Mouse (Mus musculus) ES-E14 (cell line): ENCODE data around the gene Polr3a. TPM values are rescaled to one million over a fixed set of nuclear protein-coding genes. Genes with fewer than 3 reads are reported as not detected.

ENCODE experiments used
- DNase-seq: peaks from one replicate; pipeline ENCODE4 v3.0.0-alpha.2; 2013; ENCODE audit warnings: low read depth, low spot score
- H3K27ac ChIP-seq: 2 replicates; pipeline ENCODE4 v1.5.1; 2012; ENCODE audit warnings: low read depth, mild to moderate bottlenecking, low read length, moderate library complexity, mixed read lengths; ENCODE audit not compliant: poor library complexity, insufficient read depth, severe bottlenecking
- H3K36me3 ChIP-seq: 2 replicates; pipeline ENCODE4 v1.6.1; 2012; ENCODE audit warnings: mild to moderate bottlenecking, low read length, moderate library complexity, mixed read lengths; ENCODE audit not compliant: control insufficient read depth, poor library complexity, insufficient read depth, severe bottlenecking
- H3K4me1 ChIP-seq, 2 experiments: fragments of 150-350 bp in 1 of 2; sonication (generic) in 1 of 2; 2 replicates each; pipeline ENCODE4 v1.6.1; 2012; ENCODE audit warnings: low read length in 2 of 2, mild to moderate bottlenecking in 1 of 2, mixed read lengths in 1 of 2; ENCODE audit not compliant: control insufficient read depth in 2 of 2, insufficient read depth in 2 of 2, poor library complexity in 1 of 2
- H3K4me3 ChIP-seq, 2 experiments: fragments of 150-350 bp in 1 of 2; sonication (generic) in 1 of 2; 2 replicates each; pipeline ENCODE4 v1.5.1; 2012; ENCODE audit warnings: low read length in 2 of 2, low read depth in 1 of 2, mild to moderate bottlenecking in 1 of 2, mixed read lengths in 1 of 2; ENCODE audit not compliant: insufficient read depth in 1 of 2, poor library complexity in 1 of 2, severe bottlenecking in 1 of 2
- H3K9ac ChIP-seq: 2 replicates; pipeline ENCODE4 v1.6.1; 2012; ENCODE audit warnings: low read depth, mild to moderate bottlenecking, low read length, mixed read lengths; ENCODE audit not compliant: poor library complexity, insufficient read depth, severe bottlenecking
- H3K9me3 ChIP-seq: fragments of 150-350 bp; sonication (generic); 2 replicates; pipeline ENCODE4 v1.6.1; 2012; ENCODE audit warnings: low read depth, mild to moderate bottlenecking, low read length; ENCODE audit not compliant: control insufficient read depth, insufficient read depth
- CHD2 ChIP-seq: IDR thresholded peaks from 2 replicates; pipeline ENCODE4 v1.6.1; 2014; ENCODE audit warnings: mild to moderate bottlenecking, low read depth, low read length, inconsistent platforms
- HCFC1 ChIP-seq: IDR thresholded peaks from 2 replicates; pipeline ENCODE4 v1.6.1; 2012; ENCODE audit warnings: low read length, inconsistent platforms, borderline replicate concordance; ENCODE audit not compliant: insufficient read depth
- MAFK ChIP-seq: IDR thresholded peaks from 2 replicates; pipeline ENCODE4 v1.6.1; 2014; ENCODE audit warnings: mild to moderate bottlenecking, low read depth, low read length, inconsistent platforms; ENCODE audit not compliant: insufficient read depth
- ZC3H11A ChIP-seq: IDR thresholded peaks from 2 replicates; pipeline ENCODE4 v1.6.1; 2012; ENCODE audit warnings: low read depth, mild to moderate bottlenecking, inconsistent platforms, low read length, borderline replicate concordance
- ZNF384 ChIP-seq: IDR thresholded peaks from 2 replicates; pipeline ENCODE4 v1.6.1; 2012; ENCODE audit warnings: low read depth, low read length, inconsistent platforms
- in situ Hi-C, 2 experiments: fragments of 600-800 bp; cut with MboI; formaldehyde crosslinking; loops; one replicate each; pipeline ENCODE4 v1.15.1; 2025; ENCODE audit warnings: low sequenced_read_pairs in 2 of 2, inconsistent platforms in 1 of 2; ENCODE audit not compliant: unreplicated experiment in 2 of 2
- total RNA-seq: library from RNA; depleted of rRNA; stranded (reverse); fragments of 300-350 nt; gene quantifications from 2 replicates; pipeline ENCODE4 v1.2.3, GENCODE M21; 2012

Polr3a gene
- total RNA-seq, 1 experiment = 55.7 TPM

- in situ Hi-C loops = loop anchor here in 1 of 2 experiments (25.0 kb wide), 1 partner anchor 761 kb away; no protein-coding TSS in a partner anchor
- Histone ChIP-seq H3K9me3 (no peaks in the 10 kb centered on the region), H3K27ac (no peak overlapping the region), H3K4me1 (0 out of 4 replicates have a peak, but pooled peaks cover 0 to 2% of the 10 kb centered on the region in 2 experiments), H3K4me3 (no peak overlapping the region), H3K36me3 (no peaks in the 10 kb centered on the region), H3K9ac (no peak overlapping the region)
- DNase-seq = no peak
- TF ChIP-seq MAFK (no peak), ZC3H11A (no peak), HCFC1 (no peak), ZNF384 (no peak), CHD2 (no peak)
Measured at GRCm38 (mm10) chr14:24525677-24526415, 39.0 kb upstream of the Polr3a start.

GRCm38 (mm10) chr14:24525137-24525536 lies 38.3 kb upstream of the Polr3a start:
- no peaks in the 10 kb centered on the region for H3K36me3 ChIP-seq
- TF ChIP-seq HCFC1 (no peak), CHD2 (no peak), ZNF384 (no peak), ZC3H11A (no peak)
- in situ Hi-C loops = loop anchor here in 1 of 2 experiments (25.0 kb wide), 1 partner anchor 762 kb away; no protein-coding TSS in a partner anchor
- H3K9ac ChIP-seq = no peak overlapping the region
- H3K27ac ChIP-seq = no peak overlapping the region
- H3K4me1 ChIP-seq = 0 out of 4 replicates have a peak, but pooled peaks cover 0 to 2% of the 10 kb centered on the region in 2 experiments
- H3K4me3 ChIP-seq = no peak overlapping the region
- H3K9me3 ChIP-seq = no peaks in the 10 kb centered on the region
- DNase-seq = no peak

GRCm38 (mm10) chr14:24521597-24521996 lies 34.7 kb upstream of the Polr3a start:
- no peak for DNase-seq
- in situ Hi-C loops = loop anchor here in 1 of 2 experiments (25.0 kb wide), 2 partner anchors 416 to 1041 kb away; no protein-coding TSS in a partner anchor
- no peak for TF ChIP-seq ZC3H11A
- no peak for TF ChIP-seq ZNF384
- TF ChIP-seq CHD2 = no peak
- no peak for TF ChIP-seq HCFC1
- no peak for TF ChIP-seq MAFK
- H3K27ac ChIP-seq = no peak overlapping the region
- no peaks in the 10 kb centered on the region for H3K36me3 ChIP-seq
- H3K9ac ChIP-seq = no peak overlapping the region
- H3K9me3 ChIP-seq = no peaks in the 10 kb centered on the region
- no peaks in the 10 kb centered on the region for H3K4me1 ChIP-seq
- H3K4me3 ChIP-seq = no peak overlapping the region

GRCm38 (mm10) chr14:24512527-24513161 lies 25.8 kb upstream of the Polr3a start:
- no peak for DNase-seq
- in situ Hi-C loops = loop anchor here in 1 of 2 experiments (25.0 kb wide), 2 partner anchors 425 to 1050 kb away; no protein-coding TSS in a partner anchor
- Histone ChIP-seq H3K4me1 (no peaks in the 10 kb centered on the region; a peak in 1 of 4 replicates), H3K9me3 (no peaks in the 10 kb centered on the region), H3K36me3 (no peaks in the 10 kb centered on the region), H3K4me3 (no peak overlapping the region), H3K27ac (no peak overlapping the region), H3K9ac (no peak overlapping the region)
- TF ChIP-seq MAFK (no peak), CHD2 (no peak), HCFC1 (no peak), ZC3H11A (no peak), ZNF384 (no peak)
